Mouse (Mus musculus) heart, postnatal 0 days (tissue): ENCODE results near the gene Sema7a.

Source experiments
- CTCF ChIP-seq: IDR thresholded peaks from 2 replicates; pipeline ENCODE4 v1.5.1; 2016; ENCODE audit warnings: antibody characterized with exemption, control low read depth, low read depth
- EP300 ChIP-seq: IDR thresholded peaks from 2 replicates; pipeline ENCODE4 v1.6.1; 2016; ENCODE audit warnings: antibody characterized with exemption, low read depth

GRCm38 (mm10) chr9:57986293-57986692 lies 46.4 kb downstream of the Sema7a start:
- TF ChIP-seq CTCF (no peak), EP300 (no peak)
